Mouse (Mus musculus) heart, embryonic 12.5 days (tissue): ENCODE data around the gene Immp2l. TPM values are rescaled to one million over a fixed set of nuclear protein-coding genes. Genes with fewer than 3 reads are reported as not detected.

Source experiments
- ATAC-seq: fragments of 200-750 bp; cut with Nextera tagmentation; 2 replicates; pipeline ENCODE4 v1.8.0; 2017; ENCODE audit warnings: moderate TSS enrichment, moderate library complexity; ENCODE audit not compliant: insufficient number of reproducible peaks, low FRiP score
- H3K27ac ChIP-seq: fragments of 300-500 bp; sonication (generic); 2 replicates; pipeline ENCODE4 v1.5.1; 2016; ENCODE audit warnings: mild to moderate bottlenecking, moderate library complexity; ENCODE audit not compliant: poor library complexity, severe bottlenecking
- H3K27me3 ChIP-seq: fragments of 300-500 bp; sonication (generic); replicated peaks from 2 replicates; pipeline ENCODE4 v1.6.1; 2016; ENCODE audit warnings: mild to moderate bottlenecking, moderate library complexity
- H3K36me3 ChIP-seq: fragments of 300-500 bp; sonication (generic); 2 replicates; pipeline ENCODE4 v1.6.1; 2016; ENCODE audit warnings: mild to moderate bottlenecking, moderate library complexity
- H3K4me1 ChIP-seq: fragments of 300-500 bp; sonication (generic); replicated peaks from 2 replicates; pipeline ENCODE4 v1.6.1; 2016; ENCODE audit warnings: mild to moderate bottlenecking
- H3K4me2 ChIP-seq: fragments of 300-500 bp; sonication (generic); 2 replicates; pipeline ENCODE4 v1.6.1; 2016; ENCODE audit warnings: mild to moderate bottlenecking, moderate library complexity
- H3K4me3 ChIP-seq: fragments of 300-500 bp; sonication (generic); 2 replicates; pipeline ENCODE4 v1.5.1; 2016; ENCODE audit warnings: mild to moderate bottlenecking
- H3K9ac ChIP-seq: fragments of 300-500 bp; sonication (generic); 2 replicates; pipeline ENCODE4 v1.6.1; 2016; ENCODE audit warnings: mild to moderate bottlenecking, moderate library complexity
- H3K9me3 ChIP-seq: fragments of 300-500 bp; sonication (generic); replicated peaks from 2 replicates; pipeline ENCODE4 v1.6.1; 2016; ENCODE audit warnings: mild to moderate bottlenecking, moderate library complexity
- WGBS: fragments of 180-500 bp; shearing (Covaris S2); methylation state at CpG from one replicate; pipeline ENCODE4 v1.1.7; 2016; 5-methylcytosine and 5-hydroxymethylcytosine counted together
- polyA plus RNA-seq: library from polyadenylated mRNA; unstranded; fragments of >200 nt; fragmentation: Nextera tagmentation; extraction: Ambion mirVana; gene quantifications from 2 replicates; pipeline ENCODE4 v1.2.1, GENCODE M21; 2016

The Immp2l gene
- polyA plus RNA-seq, 1 experiment from 2014 or later, result 12.4 TPM

GRCm38 (mm10) chr12:41052897-41053296, 29.0 kb downstream of the Immp2l start:
- Histone ChIP-seq H3K4me2 (no peak overlapping the region), H3K9ac (no peak overlapping the region), H3K4me1 (no peaks in the 10 kb centered on the region), H3K4me3 (no peak overlapping the region), H3K27ac (no peak overlapping the region), H3K9me3 (no peaks in the 10 kb centered on the region), H3K36me3 (no peaks in the 10 kb centered on the region), H3K27me3 (no peaks in the 10 kb centered on the region)
- ATAC-seq, result no peak
- WGBS, result 79% methylated on average over 3 of the region's 3 CpGs

GRCm38 (mm10) chr12:41054006-41054791, 30.3 kb downstream of the Immp2l start:
- no peaks in the 10 kb centered on the region for H3K9me3 ChIP-seq
- H3K4me1 ChIP-seq, result no peaks in the 10 kb centered on the region
- 85% methylated on average over 11 of the region's 11 CpGs for WGBS
- no peaks in the 10 kb centered on the region for H3K27me3 ChIP-seq
- H3K27ac ChIP-seq, result no peak overlapping the region
- no peak overlapping the region for H3K4me3 ChIP-seq
- no peak for ATAC-seq
- no peak overlapping the region for H3K4me2 ChIP-seq
- no peaks in the 10 kb centered on the region for H3K36me3 ChIP-seq
- H3K9ac ChIP-seq, result no peak overlapping the region

GRCm38 (mm10) chr12:41055941-41056340, 32.1 kb downstream of the Immp2l start:
- H3K9ac ChIP-seq, result no peak overlapping the region
- H3K27ac ChIP-seq, result no peak overlapping the region
- no peaks in the 10 kb centered on the region for H3K27me3 ChIP-seq
- no peak overlapping the region for H3K4me2 ChIP-seq
- ATAC-seq, result no peak
- no peaks in the 10 kb centered on the region for H3K4me1 ChIP-seq
- H3K9me3 ChIP-seq, result no peaks in the 10 kb centered on the region
- no peak overlapping the region for H3K4me3 ChIP-seq
- no peaks in the 10 kb centered on the region for H3K36me3 ChIP-seq

- no peak overlapping the region for H3K4me3 ChIP-seq
- 29% methylated on average over 3 of the region's 3 CpGs for WGBS
- H3K4me2 ChIP-seq, result no peak overlapping the region
- no peak overlapping the region for H3K9ac ChIP-seq
- no peak overlapping the region for H3K27ac ChIP-seq
- no peaks in the 10 kb centered on the region for H3K27me3 ChIP-seq
- ATAC-seq, result no peak
- H3K4me1 ChIP-seq, result no peaks in the 10 kb centered on the region
- no peaks in the 10 kb centered on the region for H3K36me3 ChIP-seq
- no peaks in the 10 kb centered on the region for H3K9me3 ChIP-seq
Measured at GRCm38 (mm10) chr12:41063281-41063680, 39.4 kb downstream of the Immp2l start.

- peaks cover 6% of the 10 kb centered on the region for H3K4me1 ChIP-seq
- H3K4me3 ChIP-seq, result no peak overlapping the region
- no peak for ATAC-seq
- WGBS, result 95% methylated on average over 1 of the region's 1 CpGs
- H3K36me3 ChIP-seq, result no peaks in the 10 kb centered on the region
- H3K27me3 ChIP-seq, result no peaks in the 10 kb centered on the region
- H3K9ac ChIP-seq, result no peak overlapping the region
- no peaks in the 10 kb centered on the region for H3K9me3 ChIP-seq
- no peak overlapping the region for H3K27ac ChIP-seq
- H3K4me2 ChIP-seq, result no peak overlapping the region
Measured at GRCm38 (mm10) chr12:41081843-41082242, 58.0 kb downstream of the Immp2l start.

GRCm38 (mm10) chr12:41084370-41085089, 60.6 kb downstream of the Immp2l start:
- peaks cover 6% of the 10 kb centered on the region for H3K4me1 ChIP-seq
- no peak overlapping the region for H3K9ac ChIP-seq
- 56% methylated on average over 2 of the region's 2 CpGs for WGBS
- ATAC-seq, result no peak
- no peaks in the 10 kb centered on the region for H3K36me3 ChIP-seq
- no peak overlapping the region for H3K4me2 ChIP-seq
- no peak overlapping the region for H3K4me3 ChIP-seq
- 0 out of 2 replicates have a peak overlapping the region, but pooled peaks have one; percentile 17 for H3K27ac ChIP-seq
- no peaks in the 10 kb centered on the region for H3K27me3 ChIP-seq
- H3K9me3 ChIP-seq, result no peaks in the 10 kb centered on the region

- 89% methylated on average over 5 of the region's 5 CpGs for WGBS
- H3K27ac ChIP-seq, result no peak overlapping the region
- no peaks in the 10 kb centered on the region for H3K9me3 ChIP-seq
- H3K4me2 ChIP-seq, result no peak overlapping the region
- H3K4me3 ChIP-seq, result no peak overlapping the region
- H3K9ac ChIP-seq, result no peak overlapping the region
- H3K27me3 ChIP-seq, result no peaks in the 10 kb centered on the region
- ATAC-seq, result no peak
- no peaks in the 10 kb centered on the region for H3K36me3 ChIP-seq
- no peaks in the 10 kb centered on the region for H3K4me1 ChIP-seq
Measured at GRCm38 (mm10) chr12:41089931-41090366, 66.1 kb downstream of the Immp2l start.

GRCm38 (mm10) chr12:41090771-41091170, 66.9 kb downstream of the Immp2l start:
- no peak overlapping the region for H3K4me2 ChIP-seq
- H3K27ac ChIP-seq, result no peak overlapping the region
- H3K27me3 ChIP-seq, result no peaks in the 10 kb centered on the region
- H3K36me3 ChIP-seq, result no peaks in the 10 kb centered on the region
- no peak overlapping the region for H3K4me3 ChIP-seq
- no peaks in the 10 kb centered on the region for H3K4me1 ChIP-seq
- H3K9me3 ChIP-seq, result no peaks in the 10 kb centered on the region
- H3K9ac ChIP-seq, result no peak overlapping the region
- WGBS, result 62% methylated on average over 2 of the region's 2 CpGs
- ATAC-seq, result no peak

- Histone ChIP-seq H3K36me3 (no peaks in the 10 kb centered on the region), H3K27me3 (no peaks in the 10 kb centered on the region), H3K27ac (no peak overlapping the region), H3K4me3 (no peak overlapping the region), H3K4me2 (no peak overlapping the region), H3K9ac (no peak overlapping the region), H3K4me1 (no peaks in the 10 kb centered on the region), H3K9me3 (no peaks in the 10 kb centered on the region)
- WGBS, result 74% methylated on average over 2 of the region's 2 CpGs
- no peak for ATAC-seq
Measured at GRCm38 (mm10) chr12:41091316-41091715, 67.4 kb downstream of the Immp2l start.

- WGBS, result 46% methylated on average over 4 of the region's 4 CpGs
- Histone ChIP-seq H3K9ac (no peak overlapping the region), H3K4me3 (no peak overlapping the region), H3K4me2 (no peak overlapping the region), H3K27me3 (no peaks in the 10 kb centered on the region), H3K4me1 (no peaks in the 10 kb centered on the region), H3K27ac (no peak overlapping the region), H3K9me3 (no peaks in the 10 kb centered on the region), H3K36me3 (no peaks in the 10 kb centered on the region)
- ATAC-seq, result no peak
Measured at GRCm38 (mm10) chr12:41096045-41096444, 72.2 kb downstream of the Immp2l start.

- 35% methylated on average over 5 of the region's 5 CpGs for WGBS
- no peak overlapping the region for H3K4me2 ChIP-seq
- no peak for ATAC-seq
- H3K27ac ChIP-seq, result no peak overlapping the region
- H3K9me3 ChIP-seq, result no peaks in the 10 kb centered on the region
- H3K4me3 ChIP-seq, result no peak overlapping the region
- no peaks in the 10 kb centered on the region for H3K36me3 ChIP-seq
- H3K27me3 ChIP-seq, result no peaks in the 10 kb centered on the region
- no peak overlapping the region for H3K9ac ChIP-seq
- H3K4me1 ChIP-seq, result no peaks in the 10 kb centered on the region
Measured at GRCm38 (mm10) chr12:41097406-41097805, 73.5 kb downstream of the Immp2l start.
